Mouse (Mus musculus): ENCODE measurements around the gene Asb13.

Gene Asb13

GRCm38 (mm10) chr13:3665308-3665723 is 31.5 kb downstream of the Asb13 start:
- peak; percentile 75 to 86 for DNase-seq

- no peak for DNase-seq
Observed at GRCm38 (mm10) chr13:3667288-3667873, 33.5 kb downstream of the Asb13 start.

- DNase-seq, result peak in 1 of 2 experiments; percentile 59
Observed at GRCm38 (mm10) chr13:3668068-3668467, 34.2 kb downstream of the Asb13 start.

GRCm38 (mm10) chr13:3669611-3670010 is 35.8 kb downstream of the Asb13 start:
- DNase-seq, result no peak

GRCm38 (mm10) chr13:3670039-3670438 is 36.2 kb downstream of the Asb13 start:
- peak; percentile 34 to 68 for DNase-seq

- no peak for DNase-seq
Observed at GRCm38 (mm10) chr13:3673151-3673550, 39.3 kb downstream of the Asb13 start.

- DNase-seq, result peak; percentile 44 to 72
Observed at GRCm38 (mm10) chr13:3673622-3674021, 39.8 kb downstream of the Asb13 start.

GRCm38 (mm10) chr13:3675855-3676254 is 42.0 kb downstream of the Asb13 start:
- DNase-seq, result no peak

GRCm38 (mm10) chr13:3679098-3679497 is 45.3 kb downstream of the Asb13 start:
- DNase-seq, result no peak

GRCm38 (mm10) chr13:3686306-3686705 is 52.5 kb downstream of the Asb13 start:
- DNase-seq, result no peak

GRCm38 (mm10) chr13:3694599-3695343 is 60.9 kb downstream of the Asb13 start:
- peak; percentile 49 to 71 for DNase-seq

GRCm38 (mm10) chr13:3696977-3697735 is 63.3 kb downstream of the Asb13 start:
- DNase-seq, result no peak

- no peak for DNase-seq
Observed at GRCm38 (mm10) chr13:3700752-3701151, 66.9 kb downstream of the Asb13 start.

Measured in lung, postnatal 4 days (tissue).